Mouse (Mus musculus) intestine, embryonic 14.5 days (tissue): ENCODE measurements at regions not wholly inside any gene's neighbourhood (a gene's known extent, or its start where the extent isn't known, plus 50 kb on each side); places are given as distances from the start of the nearest gene placed in this dataset.

Source experiments
- ATAC-seq: fragments of 200-750 bp; cut with Nextera tagmentation; replicated peaks from 2 replicates; pipeline ENCODE4 v1.8.0; 2017; ENCODE audit warnings: low read depth, moderate number of reproducible peaks, moderate TSS enrichment, moderate library complexity; ENCODE audit not compliant: low FRiP score, low TSS enrichment
- DNase-seq: peaks from one replicate; pipeline ENCODE4 v3.0.0-alpha.2; 2018; ENCODE audit warnings: low spot score
- H3K27ac ChIP-seq: fragments of 300-500 bp; sonication (generic); 2 replicates; pipeline ENCODE4 v1.5.1; 2014; ENCODE audit warnings: low read depth, mild to moderate bottlenecking, control low read depth
- H3K27me3 ChIP-seq: fragments of 300-500 bp; sonication (generic); replicated peaks from 2 replicates; pipeline ENCODE4 v1.6.1; 2014; ENCODE audit warnings: low read length, control low read depth; ENCODE audit not compliant: control insufficient read depth, insufficient read depth
- H3K36me3 ChIP-seq: fragments of 300-500 bp; sonication (generic); 2 replicates; pipeline ENCODE4 v1.6.1; 2014; ENCODE audit warnings: low read length, control low read depth; ENCODE audit not compliant: control insufficient read depth, insufficient read depth
- H3K4me1 ChIP-seq: fragments of 300-500 bp; sonication (generic); replicated peaks from 2 replicates; pipeline ENCODE4 v1.6.1; 2014; ENCODE audit warnings: low read length, control low read depth, mixed read lengths; ENCODE audit not compliant: control insufficient read depth, insufficient read depth
- H3K4me2 ChIP-seq: fragments of 300-500 bp; sonication (generic); 2 replicates; pipeline ENCODE4 v1.6.1; 2014; ENCODE audit warnings: low read length
- H3K4me3 ChIP-seq: fragments of 300-500 bp; sonication (generic); 2 replicates; pipeline ENCODE4 v1.5.1; 2014; ENCODE audit warnings: low read depth, low read length, control low read depth, mixed read lengths
- H3K9ac ChIP-seq: fragments of 300-500 bp; sonication (generic); 2 replicates; pipeline ENCODE4 v1.6.1; 2014; ENCODE audit warnings: mild to moderate bottlenecking, low read length
- H3K9me3 ChIP-seq: fragments of 300-500 bp; sonication (generic); 2 replicates; pipeline ENCODE4 v1.6.1; 2016; ENCODE audit warnings: low read length, control low read depth; ENCODE audit not compliant: control insufficient read depth
- WGBS: fragments of 180-500 bp; shearing (Covaris S2); extraction: QIAGEN DNeasy Blood & Tissue Kit; methylation state at CpG from one replicate; pipeline ENCODE4 v1.1.7; 2014; 5-methylcytosine and 5-hydroxymethylcytosine counted together

DNA sequence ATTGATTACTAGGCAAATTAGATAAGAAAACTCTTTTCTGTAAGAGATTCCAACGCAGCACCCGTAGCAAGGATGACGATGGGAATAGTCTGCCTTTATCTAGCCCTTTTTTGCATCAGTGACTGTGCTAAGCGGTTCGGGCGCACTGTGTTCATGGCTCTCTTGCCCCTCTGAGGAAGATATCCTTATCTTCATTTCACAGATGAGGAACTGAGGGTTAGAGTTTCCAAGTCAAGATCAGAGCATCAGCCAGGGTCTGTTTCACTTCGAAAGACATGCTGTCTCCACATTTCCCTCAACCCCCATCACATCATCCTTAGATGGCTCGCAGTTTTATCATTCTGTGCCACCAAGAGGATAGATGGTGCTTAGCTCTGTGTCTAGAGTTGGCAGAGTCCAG lies 796.6 kb downstream of the Tmem114 start:
- Histone ChIP-seq H3K9ac (no peak overlapping the region), H3K27ac (no peak overlapping the region), H3K27me3 (no peaks in the 10 kb centered on the region), H3K4me3 (no peak overlapping the region), H3K4me1 (no peaks in the 10 kb centered on the region), H3K9me3 (no peaks in the 10 kb centered on the region), H3K36me3 (no peaks in the 10 kb centered on the region), H3K4me2 (no peak overlapping the region)
- ATAC-seq, result no peak
- no peak for DNase-seq
- WGBS, result 68% methylated on average over 8 of the region's 8 CpGs

DNA sequence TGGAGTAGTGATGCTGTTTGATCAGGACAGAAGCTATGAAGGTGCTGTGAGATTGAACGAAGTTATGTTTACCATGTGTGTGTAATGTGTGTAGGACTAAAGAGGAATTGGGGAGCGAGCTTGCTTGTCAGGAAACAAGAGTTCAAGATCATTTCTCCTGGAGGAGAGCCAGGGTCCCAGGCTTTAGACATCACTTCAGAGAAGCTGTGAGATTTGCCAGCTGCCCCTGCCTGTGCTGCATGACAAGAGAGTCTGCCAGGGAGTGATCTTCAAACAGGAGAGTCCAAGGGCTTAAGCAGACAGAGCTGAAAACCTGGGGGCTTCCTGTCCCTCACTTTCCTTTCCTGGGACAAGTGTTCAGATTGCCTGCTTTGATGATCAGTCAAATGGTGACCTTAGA lies 818.3 kb downstream of the Tmem114 start:
- no peaks in the 10 kb centered on the region for H3K9me3 ChIP-seq
- H3K4me2 ChIP-seq, result no peak overlapping the region
- no peak overlapping the region for H3K9ac ChIP-seq
- no peaks in the 10 kb centered on the region for H3K4me1 ChIP-seq
- ATAC-seq, result no peak
- H3K36me3 ChIP-seq, result no peaks in the 10 kb centered on the region
- no peak overlapping the region for H3K4me3 ChIP-seq
- H3K27ac ChIP-seq, result no peak overlapping the region
- no peaks in the 10 kb centered on the region for H3K27me3 ChIP-seq
- 26% methylated on average over 2 of the region's 2 CpGs for WGBS
- no peak for DNase-seq

DNA sequence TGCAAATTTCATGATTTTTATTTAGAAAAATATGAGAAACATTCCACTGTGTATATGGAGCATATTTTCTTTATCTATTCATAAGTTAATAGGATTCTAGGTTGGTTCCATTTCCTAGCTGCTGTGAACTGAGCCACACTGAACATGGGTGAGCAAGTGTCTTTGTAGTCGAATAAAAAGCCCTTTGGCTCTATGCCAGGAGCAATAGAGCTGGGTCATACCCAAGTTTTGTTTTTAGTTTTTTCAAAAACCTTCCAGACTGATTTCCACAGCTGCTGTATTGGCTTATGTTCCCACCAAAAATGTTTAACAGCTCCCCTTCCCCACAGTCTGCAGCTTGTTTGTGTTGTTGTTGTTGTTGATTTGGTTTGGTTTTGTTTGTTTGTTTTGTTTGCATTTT lies 822.5 kb downstream of the Tmem114 start:
- Histone ChIP-seq H3K9me3 (no peaks in the 10 kb centered on the region), H3K4me3 (no peak overlapping the region), H3K4me1 (no peaks in the 10 kb centered on the region), H3K4me2 (no peak overlapping the region), H3K36me3 (no peaks in the 10 kb centered on the region), H3K27ac (no peak overlapping the region), H3K27me3 (no peaks in the 10 kb centered on the region), H3K9ac (no peak overlapping the region)
- no peak for ATAC-seq
- 17% methylated on average over 1 of the region's 1 CpGs for WGBS
- no peak for DNase-seq

DNA sequence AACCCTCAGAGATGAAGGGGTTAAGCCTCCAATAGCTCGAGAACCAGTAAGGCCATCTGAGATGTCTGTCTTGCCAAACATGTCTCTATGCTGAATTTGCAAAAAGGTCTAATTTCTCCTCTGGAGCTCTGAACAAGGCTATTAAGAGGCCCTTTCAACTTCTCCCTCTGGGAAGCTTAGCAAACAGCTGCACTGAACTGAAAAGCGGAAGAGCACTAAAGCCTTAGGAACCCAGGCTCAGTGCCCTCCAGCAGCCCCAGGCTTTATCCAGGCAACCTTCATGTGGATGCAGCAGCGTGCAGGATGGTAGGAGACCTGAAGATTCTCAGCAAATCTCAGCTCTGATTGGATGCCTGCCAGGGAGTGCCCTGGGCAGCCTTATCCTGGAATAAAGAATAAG lies 850.1 kb downstream of the Tmem114 start:
- Histone ChIP-seq H3K27me3 (no peaks in the 10 kb centered on the region), H3K36me3 (no peaks in the 10 kb centered on the region), H3K4me3 (no peak overlapping the region), H3K27ac (no peak overlapping the region), H3K4me1 (no peaks in the 10 kb centered on the region), H3K9me3 (no peaks in the 10 kb centered on the region), H3K9ac (no peak overlapping the region), H3K4me2 (no peak overlapping the region)
- ATAC-seq, result no peak
- DNase-seq, result no peak
- WGBS, result 62% methylated on average over 3 of the region's 3 CpGs

DNA sequence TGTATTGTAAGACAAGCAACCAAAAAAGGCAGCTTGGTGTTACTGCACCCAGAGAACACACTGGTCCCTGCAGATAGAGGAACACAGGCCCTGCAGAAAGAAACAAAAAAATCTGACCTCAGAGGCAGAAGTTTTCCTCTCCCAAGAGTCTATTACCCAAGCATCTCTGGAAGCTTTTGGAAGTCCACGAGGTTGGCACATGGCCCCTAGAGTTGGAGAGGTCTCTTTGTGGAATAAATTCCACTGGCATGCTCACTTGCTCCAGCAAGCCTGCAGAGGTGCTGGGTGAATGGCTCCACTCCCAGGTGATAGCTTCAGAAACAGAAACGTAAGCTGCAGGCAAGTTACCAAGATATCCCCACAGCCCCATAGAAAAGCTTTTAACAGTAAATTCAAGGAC lies 864.1 kb downstream of the Tmem114 start:
- ATAC-seq, result no peak
- Histone ChIP-seq H3K36me3 (no peaks in the 10 kb centered on the region), H3K4me2 (no peak overlapping the region), H3K4me3 (no peak overlapping the region), H3K9ac (no peak overlapping the region), H3K27ac (no peak overlapping the region), H3K4me1 (no peaks in the 10 kb centered on the region), H3K27me3 (no peaks in the 10 kb centered on the region), H3K9me3 (no peaks in the 10 kb centered on the region)
- no peak for DNase-seq
- WGBS, result 55% methylated on average over 2 of the region's 2 CpGs

DNA sequence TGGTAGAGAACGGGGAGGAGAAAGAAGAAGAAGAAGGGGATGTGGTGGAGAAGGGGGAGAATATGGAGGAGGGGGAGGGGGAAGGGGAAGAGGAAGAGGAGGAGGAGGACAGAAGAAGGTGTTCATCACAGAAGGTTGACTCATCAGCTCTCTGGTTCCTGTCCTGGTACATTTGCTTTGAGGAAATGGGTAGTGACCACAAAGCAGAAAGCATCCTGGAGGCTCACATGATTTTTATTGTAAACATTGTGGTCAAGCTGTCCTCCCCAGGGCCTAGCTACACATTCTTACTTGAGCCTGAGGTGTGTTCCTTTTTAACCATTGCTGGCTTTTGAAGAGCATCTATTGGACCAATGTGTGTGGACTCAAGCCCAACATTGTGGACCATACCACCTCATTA lies 865.8 kb downstream of the Tmem114 start:
- DNase-seq (no peak), ATAC-seq (no peak)
- H3K9ac ChIP-seq, result no peak overlapping the region
- no peaks in the 10 kb centered on the region for H3K36me3 ChIP-seq
- no peaks in the 10 kb centered on the region for H3K9me3 ChIP-seq
- no peak overlapping the region for H3K27ac ChIP-seq
- H3K4me2 ChIP-seq, result no peak overlapping the region
- WGBS, result 76% methylated on average over 1 of the region's 1 CpGs
- H3K27me3 ChIP-seq, result no peaks in the 10 kb centered on the region
- H3K4me3 ChIP-seq, result no peak overlapping the region
- H3K4me1 ChIP-seq, result no peaks in the 10 kb centered on the region

DNA sequence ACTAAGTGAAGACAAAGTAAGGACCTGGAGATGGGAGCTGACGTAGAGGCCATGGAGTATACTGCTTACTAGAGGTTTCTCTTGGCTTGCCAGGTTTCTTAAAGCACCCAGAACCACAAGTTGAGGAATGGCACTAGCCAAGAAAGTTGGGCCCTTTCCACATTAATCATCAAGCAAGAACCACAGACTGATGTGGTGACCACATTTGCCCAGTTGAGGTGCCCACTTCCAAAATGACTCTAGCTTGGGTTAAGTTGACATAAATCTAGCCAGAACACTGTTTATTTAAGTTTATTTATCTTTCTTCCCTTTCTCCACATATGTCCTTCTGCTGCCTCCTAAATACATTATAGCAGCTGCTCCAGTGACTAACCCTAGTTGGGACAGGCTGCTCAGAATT lies 866.3 kb downstream of the Tmem114 start:
- Histone ChIP-seq H3K27ac (no peak overlapping the region), H3K9ac (no peak overlapping the region), H3K4me2 (no peak overlapping the region), H3K4me1 (no peaks in the 10 kb centered on the region), H3K36me3 (no peaks in the 10 kb centered on the region), H3K27me3 (no peaks in the 10 kb centered on the region), H3K4me3 (no peak overlapping the region), H3K9me3 (no peaks in the 10 kb centered on the region)
- ATAC-seq, result no peak
- DNase-seq, result no peak
- 75% methylated on average over 1 of the region's 1 CpGs for whole genome bisulfite sequencing

DNA sequence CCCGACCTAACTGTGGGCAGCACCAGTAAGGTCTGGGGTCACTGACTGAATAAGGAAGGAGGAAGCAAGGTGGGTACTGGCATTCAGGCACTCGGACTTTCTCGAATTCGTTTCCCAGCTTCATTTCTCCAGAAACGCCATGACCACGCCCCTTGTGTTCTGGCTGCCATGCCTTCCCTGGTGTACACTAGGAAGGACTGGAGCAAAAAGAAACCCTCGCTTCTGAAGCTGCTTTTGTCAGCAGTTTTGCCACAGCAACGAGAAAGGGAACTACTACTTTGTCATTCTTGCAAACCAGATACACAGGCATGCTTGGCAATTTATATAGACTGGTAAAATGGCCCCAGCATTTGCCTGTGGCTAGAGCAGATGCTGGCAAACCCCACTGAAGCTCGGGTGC lies 869.0 kb downstream of the Tmem114 start:
- DNase-seq (no peak), ATAC-seq (no peak)
- Histone ChIP-seq H3K4me3 (no peak overlapping the region), H3K36me3 (no peaks in the 10 kb centered on the region), H3K27me3 (no peaks in the 10 kb centered on the region), H3K4me1 (no peaks in the 10 kb centered on the region), H3K27ac (no peak overlapping the region), H3K4me2 (no peak overlapping the region), H3K9me3 (no peaks in the 10 kb centered on the region), H3K9ac (no peak overlapping the region)
- 86% methylated on average over 9 of the region's 9 CpGs for WGBS

DNA sequence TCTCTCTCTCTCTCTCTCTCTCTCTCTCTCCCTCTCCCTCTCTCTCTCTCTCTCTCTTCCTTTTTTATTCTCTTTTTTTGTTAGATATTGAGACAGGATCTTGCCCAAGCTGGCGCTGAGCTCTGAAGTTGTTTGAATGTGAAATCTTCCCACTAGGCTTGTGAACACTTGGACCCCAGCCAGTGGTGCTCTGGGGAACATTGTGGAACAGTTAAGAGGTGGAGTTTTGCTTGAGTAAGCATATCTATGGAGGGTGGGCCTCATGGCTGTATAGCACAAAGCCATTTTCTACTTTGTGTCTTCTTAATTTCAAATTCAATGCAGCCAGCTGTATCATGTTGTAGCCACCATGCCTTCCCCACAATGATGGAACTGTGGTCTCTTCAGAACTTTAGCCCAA lies 875.4 kb downstream of the Tmem114 start:
- H3K4me3 ChIP-seq, result no peak overlapping the region
- WGBS, result 56% methylated on average over 1 of the region's 1 CpGs
- H3K27me3 ChIP-seq, result no peaks in the 10 kb centered on the region
- no peaks in the 10 kb centered on the region for H3K36me3 ChIP-seq
- ATAC-seq, result no peak
- no peak overlapping the region for H3K9ac ChIP-seq
- no peak overlapping the region for H3K4me2 ChIP-seq
- DNase-seq, result no peak
- H3K27ac ChIP-seq, result no peak overlapping the region
- H3K4me1 ChIP-seq, result no peaks in the 10 kb centered on the region; the same call in 1 of the 2 replicates
- no peaks in the 10 kb centered on the region for H3K9me3 ChIP-seq
